ENCODE assay signal across 8 mouse cellular contexts in the genomic region with DNA sequence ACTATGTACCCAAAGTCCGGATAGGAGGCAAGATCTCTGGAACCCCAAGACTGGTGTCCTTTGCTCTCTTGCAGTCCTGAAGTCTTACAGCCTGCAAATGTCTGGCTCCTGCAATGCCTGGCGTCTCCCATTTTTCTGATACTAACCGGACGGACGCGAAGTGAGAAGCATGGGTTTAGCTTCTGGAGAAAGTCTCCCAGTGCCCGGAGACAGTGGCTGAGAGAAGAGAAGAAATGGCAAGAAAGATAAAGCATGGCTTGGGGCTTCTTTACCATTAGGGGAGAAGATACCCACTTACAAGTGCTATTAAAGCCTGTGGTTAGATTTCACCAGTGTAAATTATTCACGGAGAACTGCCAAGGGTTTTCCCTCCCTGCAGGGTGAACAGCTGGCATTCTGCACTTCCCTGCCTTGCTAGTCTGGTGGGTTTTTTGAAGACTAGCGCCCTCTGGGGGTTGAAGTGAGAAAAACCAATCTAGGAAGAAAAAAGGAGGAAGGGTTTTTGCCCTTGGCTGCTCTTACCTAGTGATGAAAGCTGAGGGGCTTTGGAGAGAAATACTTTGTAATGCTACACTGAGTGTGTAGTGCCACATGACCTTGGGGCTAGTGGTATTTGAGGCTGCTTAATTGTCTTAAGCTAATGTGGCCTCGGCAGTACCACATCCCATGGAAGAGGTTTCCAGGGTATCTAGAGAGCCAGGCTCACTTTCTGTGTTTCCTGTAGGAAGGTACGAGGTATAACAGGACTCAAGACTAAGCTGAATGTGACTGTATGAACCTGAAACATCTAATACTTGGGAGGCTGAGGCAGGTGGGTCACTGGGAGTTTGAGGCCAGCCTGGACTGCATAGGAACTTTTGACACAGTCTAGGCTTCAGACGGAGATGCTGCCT. TPM values are rescaled to one million over a fixed set of nuclear protein-coding genes. Genes with fewer than 3 reads are reported as not detected.
DNase-seq lines count a peak whose midpoint lies in the region; ATAC-seq lines count a peak whose summit lies in the region.

No protein-coding gene starts in this region.

- H3K4me3 ChIP-seq in midbrain, embryonic 13.5 days (replicated peaks), result no peak overlapping the region

- H3K9me3 ChIP-seq in midbrain, embryonic 13.5 days, result no peaks in the 10 kb centered on the region

- ATAC-seq in CD4-positive, CD25-positive, alpha-beta regulatory T cell, adult 4 months, result no peak
- peak; percentile 91 for ATAC-seq in midbrain, embryonic 13.5 days

- H3K4me1 ChIP-seq in midbrain, embryonic 13.5 days (replicated peaks), result peaks cover 4% of the 10 kb centered on the region; the same call in 1 of the 2 replicates

- peak; percentile 61 for DNase-seq in CD4-positive, CD25-positive, alpha-beta regulatory T cell, adult 2 months (ENCODE audit: low read depth, low spot score)
- peak; percentile 88 for DNase-seq in embryo, embryonic 11 days
- peak; percentile 96 for DNase-seq in heart, adult 11 months
- peak; percentile 81 for DNase-seq in kidney, adult 11 months
- peak; percentile 51 to 71 for DNase-seq in left cerebral cortex, postnatal 36 days (ENCODE audit: low spot score in 2 of 2)
- peak; percentile 28 for DNase-seq in spleen, adult 12 weeks (ENCODE audit: low spot score)

- intact Hi-C loops in left cerebral cortex, postnatal 36 days (cut with DNase I), result loop anchor here (1.0 to 10.0 kb wide), 2 partner anchors 155 to 214 kb away; a partner anchor contains a TSS

- no peak overlapping the region for H3K9ac ChIP-seq in midbrain, embryonic 13.5 days (replicated peaks)

- H3K27ac ChIP-seq in midbrain, embryonic 13.5 days, result no peak overlapping the region

- WGBS in midbrain, embryonic 13.5 days, result 54% methylated on average over 12 of the region's 12 CpGs

- no peaks in the 10 kb centered on the region for H3K36me3 ChIP-seq in midbrain, embryonic 13.5 days

- no peaks in the 10 kb centered on the region for H3K27me3 ChIP-seq in midbrain, embryonic 13.5 days

- peak overlapping the region; percentile 35 for H3K4me2 ChIP-seq in midbrain, embryonic 13.5 days (replicated peaks)

RNA-seq across cellular contexts. Expression of a gene that starts 40.3 kb away (rescaled TPM):
- not detected for polyA plus RNA-seq in CD4-positive, CD25-positive, alpha-beta regulatory T cell, adult 4 months (2017; shearing (Covaris generic))
- total RNA-seq in left cerebral cortex, postnatal 36 days (2021), result not detected
- not detected in 2 replicates for polyA plus RNA-seq in midbrain, embryonic 13.5 days (2015; fragmentation: Nextera tagmentation; extraction: Ambion mirVana)

Comparison
In these comparisons a context has a peak if more than half of its experiments do, and no peak if none do; other contexts are left out.
1. DNase-seq: peak in every context shown above with its lines; median percentile 96 in heart, adult 11 months; 88 in embryo, embryonic 11 days; 81 in kidney, adult 11 months; 61 in CD4-positive, CD25-positive, alpha-beta regulatory T cell, adult 2 months; 61 in left cerebral cortex, postnatal 36 days; 28 in spleen, adult 12 weeks.